Mouse (Mus musculus): ENCODE measurements at regions not wholly inside any gene's neighbourhood (a gene's known extent, or its start where the extent isn't known, plus 50 kb on each side); places are given as distances from the start of the nearest gene placed in this dataset.

GRCm38 (mm10) chr17:80824826-80825517 lies 96.7 kb upstream of the Map4k3 start:
- Histone ChIP-seq H3K4me3 (no peak overlapping the region), H3K27me3 (ENCODE audit: insufficient read depth, poor library complexity, severe bottlenecking) (no peaks in the 10 kb centered on the region), H3K4me1 (peaks cover 28% of the 10 kb centered on the region), H3K27ac (peak overlapping the region; percentile 81), H3K9me3 (no peaks in the 10 kb centered on the region), H3K36me3 (no peaks in the 10 kb centered on the region)
- no peak for DNase-seq (ENCODE audit: low spot score)
- WGBS = 70% methylated on average over 13 of the region's 13 CpGs

DNA sequence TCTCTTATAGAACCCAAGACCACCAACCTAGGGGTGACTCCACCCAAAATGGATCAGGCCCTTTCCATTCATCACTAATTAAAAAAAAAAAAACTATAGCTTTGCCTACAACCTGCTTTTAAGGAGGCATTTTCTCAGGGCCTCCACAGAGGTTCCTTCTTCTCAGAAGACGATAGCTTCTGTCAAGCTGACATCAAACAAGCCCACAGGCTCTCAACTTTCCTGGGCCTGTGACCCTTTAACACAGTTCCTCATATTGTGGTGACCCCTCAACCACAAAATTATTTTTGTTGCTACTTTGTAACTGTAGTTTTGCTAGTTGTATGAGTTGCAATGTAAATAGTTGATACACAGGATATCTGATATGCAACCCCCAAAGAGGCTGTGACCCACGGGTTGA lies 96.0 kb upstream of the Map4k3 start:
- no peak for DNase-seq (ENCODE audit: low spot score)
- Histone ChIP-seq H3K4me1 (peaks cover 28% of the 10 kb centered on the region), H3K4me3 (no peak overlapping the region), H3K27me3 (ENCODE audit: insufficient read depth, poor library complexity, severe bottlenecking) (no peaks in the 10 kb centered on the region), H3K9me3 (no peaks in the 10 kb centered on the region), H3K27ac (no peak overlapping the region), H3K36me3 (no peaks in the 10 kb centered on the region)
- 73% methylated on average over 2 of the region's 2 CpGs for WGBS

DNA sequence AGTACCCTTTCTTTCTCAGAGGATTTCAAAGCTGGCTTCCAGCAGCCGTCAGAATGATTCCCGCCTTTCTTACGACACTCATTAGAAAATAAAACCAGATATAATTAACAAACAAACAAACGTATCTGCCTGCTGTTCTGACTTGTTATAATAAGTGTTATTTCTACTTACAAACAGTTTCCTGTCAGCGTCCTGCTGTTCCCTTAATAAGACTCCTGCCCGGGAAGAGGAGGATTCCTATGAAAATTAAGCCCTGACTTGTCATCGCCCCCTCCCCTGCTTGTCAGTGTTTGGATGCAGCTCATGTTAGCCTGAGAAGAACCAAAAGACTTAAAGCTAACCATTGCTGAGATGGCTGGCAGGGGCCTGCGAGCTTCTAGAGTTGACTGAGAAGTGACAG lies 92.6 kb upstream of the Map4k3 start:
- 49% methylated on average over 8 of the region's 8 CpGs for WGBS
- no peak for DNase-seq (ENCODE audit: low spot score)
- Histone ChIP-seq H3K9me3 (no peaks in the 10 kb centered on the region), H3K27ac (no peak overlapping the region), H3K4me3 (no peak overlapping the region), H3K36me3 (no peaks in the 10 kb centered on the region), H3K27me3 (ENCODE audit: insufficient read depth, poor library complexity, severe bottlenecking) (no peaks in the 10 kb centered on the region), H3K4me1 (peaks cover 20% of the 10 kb centered on the region)

- WGBS = 66% methylated on average over 9 of the region's 9 CpGs
- peaks cover 6% of the 10 kb centered on the region for H3K4me1 ChIP-seq
- no peak for DNase-seq (ENCODE audit: low spot score)
- H3K27me3 ChIP-seq (ENCODE audit: insufficient read depth, poor library complexity, severe bottlenecking) = no peaks in the 10 kb centered on the region
- no peaks in the 10 kb centered on the region for H3K9me3 ChIP-seq
- H3K4me3 ChIP-seq = no peak overlapping the region
- no peak overlapping the region for H3K27ac ChIP-seq
- no peaks in the 10 kb centered on the region for H3K36me3 ChIP-seq
Observed at GRCm38 (mm10) chr17:80818477-80819028, 90.3 kb upstream of the Map4k3 start.

GRCm38 (mm10) chr17:80815747-80816146 lies 87.5 kb upstream of the Map4k3 start:
- WGBS = 70% methylated on average over 4 of the region's 4 CpGs
- Histone ChIP-seq H3K36me3 (no peaks in the 10 kb centered on the region), H3K4me3 (no peak overlapping the region), H3K4me1 (peaks cover 6% of the 10 kb centered on the region), H3K27ac (no peak overlapping the region), H3K9me3 (no peaks in the 10 kb centered on the region), H3K27me3 (ENCODE audit: insufficient read depth, poor library complexity, severe bottlenecking) (no peaks in the 10 kb centered on the region)
- DNase-seq (ENCODE audit: low spot score) = no peak

DNA sequence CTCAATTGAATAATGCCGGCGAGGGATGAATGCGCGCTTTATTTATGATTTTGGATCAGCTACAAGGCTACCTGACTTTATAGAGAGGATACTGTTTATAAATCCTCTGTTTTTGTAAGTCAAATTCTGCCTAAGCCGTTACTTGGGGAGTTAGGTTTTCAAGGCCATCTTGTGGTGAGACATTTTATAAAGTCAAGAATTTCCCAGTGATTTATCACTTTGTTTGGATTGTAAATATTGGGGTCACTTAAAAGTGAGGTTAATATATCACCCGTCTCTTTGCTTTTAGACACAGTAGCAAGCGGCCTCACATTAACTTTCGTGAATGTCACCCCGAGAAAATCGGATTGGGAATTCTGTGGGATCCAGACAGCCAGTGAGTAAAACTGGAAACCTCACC lies 84.9 kb upstream of the Map4k3 start:
- Histone ChIP-seq H3K27ac (no peak overlapping the region), H3K9me3 (no peaks in the 10 kb centered on the region), H3K4me3 (no peak overlapping the region), H3K27me3 (ENCODE audit: insufficient read depth, poor library complexity, severe bottlenecking) (no peaks in the 10 kb centered on the region), H3K36me3 (no peaks in the 10 kb centered on the region), H3K4me1 (peaks cover 5% of the 10 kb centered on the region)
- 89% methylated on average over 10 of the region's 10 CpGs for WGBS
- DNase-seq (ENCODE audit: low spot score) = no peak

DNA sequence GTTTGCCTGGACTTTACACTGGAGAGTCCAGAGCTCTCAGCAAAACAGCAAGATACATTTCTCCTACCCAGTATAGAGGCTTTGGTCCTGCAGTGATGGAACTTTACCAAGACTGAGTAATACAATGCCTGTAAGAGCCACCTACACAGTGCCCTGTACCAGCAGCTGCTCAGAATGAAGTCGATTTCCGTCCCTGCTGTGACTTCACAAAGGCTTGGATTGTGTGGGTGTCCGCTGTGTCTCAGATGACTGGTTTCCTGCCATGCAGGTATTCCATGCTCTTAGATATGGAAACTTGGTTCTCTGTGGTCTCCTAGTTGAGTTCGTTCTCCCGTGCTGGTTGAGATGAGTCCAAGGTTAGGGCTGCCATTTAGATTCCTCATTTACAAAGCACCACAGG lies 81.0 kb upstream of the Map4k3 start:
- WGBS = 87% methylated on average over 5 of the region's 5 CpGs
- Histone ChIP-seq H3K27me3 (ENCODE audit: insufficient read depth, poor library complexity, severe bottlenecking) (no peaks in the 10 kb centered on the region), H3K9me3 (no peaks in the 10 kb centered on the region), H3K4me1 (0 out of 2 replicates have a peak, but pooled peaks cover 6% of the 10 kb centered on the region), H3K4me3 (no peak overlapping the region), H3K36me3 (no peaks in the 10 kb centered on the region), H3K27ac (no peak overlapping the region)
- no peak for DNase-seq (ENCODE audit: low spot score)

DNA sequence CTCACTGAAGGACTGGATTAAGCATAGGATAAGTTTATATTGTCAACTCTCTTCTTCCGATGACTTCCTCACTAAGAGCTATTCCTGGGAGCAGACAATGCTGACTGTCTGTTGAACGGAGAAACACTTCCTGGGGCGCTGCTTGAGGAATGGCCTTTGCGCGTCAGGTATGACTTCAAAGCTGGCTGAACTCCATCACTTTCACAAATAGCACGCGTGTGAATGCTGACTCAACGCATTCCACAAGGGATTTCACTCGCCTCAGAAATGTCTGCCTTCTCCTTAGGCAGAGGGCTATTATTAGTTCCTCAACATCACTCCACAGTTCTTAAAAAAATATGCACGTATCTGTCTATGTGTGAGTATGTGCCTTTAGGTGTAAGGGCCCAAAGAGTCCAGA lies 79.8 kb upstream of the Map4k3 start:
- Histone ChIP-seq H3K4me3 (no peak overlapping the region), H3K9me3 (no peaks in the 10 kb centered on the region), H3K27ac (peak overlapping the region; percentile 10; the same call in 1 of the 2 replicates), H3K27me3 (ENCODE audit: insufficient read depth, poor library complexity, severe bottlenecking) (no peaks in the 10 kb centered on the region), H3K4me1 (0 out of 2 replicates have a peak, but pooled peaks cover 6% of the 10 kb centered on the region), H3K36me3 (no peaks in the 10 kb centered on the region)
- whole genome bisulfite sequencing = 46% methylated on average over 10 of the region's 10 CpGs
- DNase-seq (ENCODE audit: low spot score) = no peak

DNA sequence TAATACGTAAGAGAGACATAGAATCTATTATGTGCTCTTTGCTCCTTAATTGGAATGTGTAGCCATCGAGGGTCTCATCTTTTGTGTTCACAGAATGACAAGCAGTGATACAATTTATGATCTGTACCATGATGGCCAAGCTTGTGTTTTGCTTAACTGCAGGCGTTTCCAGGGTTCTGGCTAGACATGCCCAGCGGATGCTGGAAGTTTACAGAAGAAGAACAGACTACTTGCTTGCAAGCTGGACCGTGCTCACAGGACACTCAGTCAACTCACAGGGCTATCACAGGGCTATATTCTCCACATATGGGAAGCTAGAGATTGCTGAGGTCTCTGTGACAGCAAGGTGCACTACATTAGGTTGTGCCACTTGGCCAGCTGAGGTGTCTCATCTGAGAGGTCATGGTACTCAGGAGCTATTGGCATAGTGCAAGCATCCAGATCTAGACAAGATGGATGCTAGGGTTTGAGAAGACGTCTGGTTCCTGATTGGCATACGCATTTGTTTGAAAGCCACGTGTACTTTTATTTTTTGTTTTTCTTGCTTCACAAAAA lies 75.2 kb upstream of the Map4k3 start:
- WGBS = 75% methylated on average over 8 of the region's 8 CpGs
- peaks cover 29% of the 10 kb centered on the region for H3K4me1 ChIP-seq
- no peak overlapping the region for H3K4me3 ChIP-seq
- H3K9me3 ChIP-seq = no peaks in the 10 kb centered on the region
- H3K36me3 ChIP-seq = no peaks in the 10 kb centered on the region
- H3K27me3 ChIP-seq (ENCODE audit: insufficient read depth, poor library complexity, severe bottlenecking) = no peaks in the 10 kb centered on the region
- no peak overlapping the region for H3K27ac ChIP-seq
- no peak for DNase-seq (ENCODE audit: low spot score)

DNA sequence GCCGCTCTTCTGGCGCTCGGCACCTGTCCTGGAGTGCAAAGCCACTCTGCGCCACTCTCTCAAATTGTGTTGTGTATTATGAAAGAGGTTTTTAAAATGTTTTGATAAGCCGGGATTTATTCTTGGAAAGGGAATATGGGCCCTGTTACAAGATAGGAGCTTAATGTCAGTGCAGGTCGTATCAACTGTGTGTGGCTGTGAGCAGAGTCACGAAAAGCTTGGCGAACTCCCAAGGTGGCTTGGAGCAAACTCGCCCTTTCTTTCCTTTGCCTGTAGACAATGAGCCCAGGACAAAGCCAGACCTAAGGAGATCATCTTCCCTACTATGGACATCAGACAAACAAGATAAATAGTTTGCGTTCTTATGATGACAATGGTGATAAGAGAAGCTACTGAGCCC lies 74.3 kb upstream of the Map4k3 start:
- Histone ChIP-seq H3K27ac (peak overlapping the region; percentile 70; the same call in 1 of the 2 replicates), H3K36me3 (no peaks in the 10 kb centered on the region), H3K4me1 (peaks cover 23% of the 10 kb centered on the region), H3K27me3 (ENCODE audit: insufficient read depth, poor library complexity, severe bottlenecking) (no peaks in the 10 kb centered on the region), H3K9me3 (no peaks in the 10 kb centered on the region), H3K4me3 (0 out of 2 replicates have a peak overlapping the region, but pooled peaks have one; percentile 18)
- no peak for DNase-seq (ENCODE audit: low spot score)
- WGBS = 40% methylated on average over 10 of the region's 10 CpGs

DNA sequence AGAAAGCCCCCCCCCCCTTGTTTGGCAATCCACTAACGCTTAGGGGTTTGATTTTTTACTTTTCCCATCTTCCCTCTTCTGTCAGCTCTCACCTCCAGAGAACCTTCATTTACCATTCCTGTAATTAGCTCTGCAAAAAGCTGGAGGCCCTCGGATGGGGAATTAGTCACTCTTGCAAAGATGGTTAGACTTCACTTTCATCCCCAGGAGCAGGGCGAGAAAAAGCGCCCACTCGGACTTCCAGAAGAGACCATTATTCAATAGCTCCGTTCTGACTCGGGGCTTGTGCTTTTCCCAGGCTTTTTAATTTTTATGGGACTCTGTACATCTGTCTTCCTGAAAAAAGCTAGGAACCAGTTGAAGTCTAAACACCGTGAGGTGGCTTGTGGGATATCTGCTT lies 73.7 kb upstream of the Map4k3 start:
- peak overlapping the region; percentile 34 for H3K4me3 ChIP-seq
- peak overlapping the region; percentile 70 for H3K27ac ChIP-seq
- WGBS = 36% methylated on average over 8 of the region's 8 CpGs
- H3K4me1 ChIP-seq = peaks cover 23% of the 10 kb centered on the region
- H3K27me3 ChIP-seq (ENCODE audit: insufficient read depth, poor library complexity, severe bottlenecking) = no peaks in the 10 kb centered on the region
- H3K36me3 ChIP-seq = no peaks in the 10 kb centered on the region
- H3K9me3 ChIP-seq = no peaks in the 10 kb centered on the region
- DNase-seq (ENCODE audit: low spot score) = no peak

DNA sequence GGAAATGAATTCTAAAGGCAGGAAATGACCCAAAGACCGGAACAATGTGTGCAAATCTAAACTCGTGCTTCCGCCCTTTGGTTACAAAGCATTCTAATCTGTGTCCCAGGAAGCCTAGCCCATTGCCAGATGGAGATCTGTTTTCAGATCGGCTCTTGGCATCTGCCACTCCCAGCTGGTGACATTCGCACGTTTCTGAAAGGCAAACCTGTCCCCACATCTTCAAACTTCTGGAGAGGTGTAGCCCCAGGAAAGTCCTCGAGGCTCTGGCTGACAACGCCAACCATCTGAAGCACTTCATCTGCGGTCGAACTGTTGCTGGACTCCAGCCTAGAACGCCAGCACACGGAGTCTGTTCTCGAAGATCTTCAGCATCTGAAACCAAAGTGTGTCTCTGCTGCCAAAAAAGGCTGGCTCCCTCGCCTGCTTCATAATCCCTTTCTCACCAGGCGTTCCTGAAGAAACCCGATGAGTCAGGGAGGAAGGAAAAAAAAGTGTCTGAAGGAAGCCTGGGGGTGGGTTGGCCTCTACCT lies 73.2 kb upstream of the Map4k3 start:
- Histone ChIP-seq H3K9me3 (no peaks in the 10 kb centered on the region), H3K4me1 (peaks cover 23% of the 10 kb centered on the region), H3K4me3 (peak overlapping the region; percentile 34), H3K36me3 (no peaks in the 10 kb centered on the region), H3K27me3 (ENCODE audit: insufficient read depth, poor library complexity, severe bottlenecking) (no peaks in the 10 kb centered on the region), H3K27ac (peak overlapping the region; percentile 70)
- 11% methylated on average over 16 of the region's 16 CpGs for WGBS
- DNase-seq (ENCODE audit: low spot score) = no peak

- Histone ChIP-seq H3K36me3 (no peaks in the 10 kb centered on the region), H3K4me3 (peak overlapping the region; percentile 34), H3K27me3 (ENCODE audit: insufficient read depth, poor library complexity, severe bottlenecking) (no peaks in the 10 kb centered on the region), H3K4me1 (peaks cover 23% of the 10 kb centered on the region), H3K9me3 (no peaks in the 10 kb centered on the region), H3K27ac (peak overlapping the region; percentile 70)
- 62% methylated on average over 13 of the region's 13 CpGs for WGBS
- no peak for DNase-seq (ENCODE audit: low spot score)
Observed at GRCm38 (mm10) chr17:80800877-80801276, 72.6 kb upstream of the Map4k3 start.
